27 mouse cellular contexts compared by ENCODE assay signal in genomic region chr9:72724491-72725221, GRCm38 (mm10).
DNase-seq lines count a peak whose midpoint lies in the region; ATAC-seq and TF ChIP-seq lines count a peak whose summit lies in the region.
"Had no signal": no experiment of that assay in that cellular context is flagged by ENCODE, and none has a peak within 500 bp of the region (broad histone marks: within the 10 kb centered on the region; RNA-seq: fewer than 3 reads in every experiment).

No protein-coding gene starts in this region.

- H3K36me3 ChIP-seq in embryonic facial prominence, embryonic 14.5 days (ENCODE audit: control insufficient read depth, insufficient read depth, low read length), result peaks cover 94% of the 10 kb centered on the region
- peaks cover 100% of the 10 kb centered on the region for H3K36me3 ChIP-seq in embryonic facial prominence, embryonic 10.5 days (replicated peaks)
- H3K36me3 ChIP-seq in kidney, postnatal 0 days (ENCODE audit: insufficient read depth, low read length), result peaks cover 85% of the 10 kb centered on the region

- no peaks in the 10 kb centered on the region for H3K27me3 ChIP-seq in embryonic facial prominence, embryonic 14.5 days (replicated peaks; ENCODE audit: control insufficient read depth, insufficient read depth, low read length)
- H3K27me3 ChIP-seq in embryonic facial prominence, embryonic 10.5 days (replicated peaks; ENCODE audit: low read depth, poor library complexity, severe bottlenecking), result no peaks in the 10 kb centered on the region
- H3K27me3 ChIP-seq in kidney, postnatal 0 days (ENCODE audit: insufficient read depth, low read length), result no peaks in the 10 kb centered on the region
- H3K27me3 ChIP-seq: embryonic facial prominence, embryonic 13.5 days; forebrain, embryonic 13.5 days; hindbrain, embryonic 12.5 days; limb, embryonic 12.5 days; liver, embryonic 15.5 days; midbrain, embryonic 12.5 days had no signal

- H3K4me1 ChIP-seq in embryonic facial prominence, embryonic 14.5 days (ENCODE audit: control insufficient read depth, insufficient read depth, low read length), result no peaks in the 10 kb centered on the region
- no peaks in the 10 kb centered on the region for H3K4me1 ChIP-seq in embryonic facial prominence, embryonic 10.5 days
- no peaks in the 10 kb centered on the region for H3K4me1 ChIP-seq in kidney, postnatal 0 days (replicated peaks; ENCODE audit: insufficient read depth, low read length)
- H3K4me1 ChIP-seq: embryonic facial prominence, embryonic 13.5 days; forebrain, embryonic 13.5 days; hindbrain, embryonic 12.5 days; limb, embryonic 12.5 days; liver, embryonic 15.5 days; midbrain, embryonic 12.5 days had no signal

- intact Hi-C loops in left cerebral cortex, adult 2 months (cut with DNase I), result no loop called here

- WGBS in embryonic facial prominence, embryonic 14.5 days, result 73% methylated on average over 8 of the region's 8 CpGs
- WGBS in embryonic facial prominence, embryonic 10.5 days, result 89% methylated on average over 8 of the region's 8 CpGs
- 53% methylated on average over 8 of the region's 8 CpGs for WGBS in kidney, postnatal 0 days

- H3K9ac ChIP-seq in embryonic facial prominence, embryonic 14.5 days (ENCODE audit: low read depth, low read length), result no peak overlapping the region
- H3K9ac ChIP-seq in kidney, postnatal 0 days (ENCODE audit: low read depth, low read length), result no peak overlapping the region
- H3K9ac ChIP-seq: embryonic facial prominence, embryonic 13.5 days; forebrain, embryonic 13.5 days; hindbrain, embryonic 12.5 days; limb, embryonic 12.5 days; liver, embryonic 15.5 days; lung, embryonic 14.5 days; midbrain, embryonic 12.5 days had no signal

- no peak overlapping the region for H3K4me3 ChIP-seq in embryonic facial prominence, embryonic 14.5 days (ENCODE audit: low read depth, low read length)
- no peak overlapping the region for H3K4me3 ChIP-seq in embryonic facial prominence, embryonic 10.5 days
- H3K4me3 ChIP-seq in kidney, postnatal 0 days (replicated peaks; ENCODE audit: low read depth, low read length), result no peak overlapping the region
- H3K4me3 ChIP-seq in left cerebral cortex, adult 2 months, result no peak overlapping the region
- H3K4me3 ChIP-seq: embryonic facial prominence, embryonic 13.5 days; forebrain, embryonic 13.5 days; hindbrain, embryonic 12.5 days; limb, embryonic 12.5 days; liver, embryonic 15.5 days; midbrain, embryonic 12.5 days had no signal

- ATAC-seq in embryonic facial prominence, embryonic 14.5 days (ENCODE audit: low read depth), result no peak
- ATAC-seq in kidney, postnatal 0 days (replicated peaks; ENCODE audit: low FRiP score, low read depth), result no peak
- 0 out of 2 replicates have a peak, but pooled peaks have one; percentile 6 for ATAC-seq in megakaryocyte progenitor cell, adult 5-6 weeks (replicated peaks; ENCODE audit: poor library complexity)
- ATAC-seq: forebrain, embryonic 13.5 days; hindbrain, postnatal 0 days; intestine, postnatal 0 days had no signal

- TF ChIP-seq CTCF in kidney, postnatal 0 days (IDR thresholded peaks at IDR 0.05; ENCODE audit: low read depth), result no peak
- no peak for TF ChIP-seq CTCF in left cerebral cortex, adult 2 months (IDR thresholded peaks at IDR 0.05)

- 0 out of 2 replicates have a peak overlapping the region, but pooled peaks have one; percentile 6 for H3K27ac ChIP-seq in embryonic facial prominence, embryonic 14.5 days (replicated peaks; ENCODE audit: low read depth, low read length)
- H3K27ac ChIP-seq in embryonic facial prominence, embryonic 10.5 days (replicated peaks), result no peak overlapping the region
- H3K27ac ChIP-seq in kidney, postnatal 0 days, result no peak overlapping the region
- H3K27ac ChIP-seq in left cerebral cortex, adult 2 months, result no peak overlapping the region
- H3K27ac ChIP-seq: embryonic facial prominence, embryonic 13.5 days; forebrain, embryonic 13.5 days; hindbrain, embryonic 12.5 days; hindbrain, postnatal 0 days; limb, embryonic 12.5 days; liver, embryonic 15.5 days; midbrain, embryonic 12.5 days had no signal

- H3K4me2 ChIP-seq in embryonic facial prominence, embryonic 14.5 days (ENCODE audit: low read depth, low read length), result no peak overlapping the region
- no peak overlapping the region for H3K4me2 ChIP-seq in kidney, postnatal 0 days (ENCODE audit: low read length)
- H3K4me2 ChIP-seq: embryonic facial prominence, embryonic 13.5 days; forebrain, embryonic 13.5 days; hindbrain, embryonic 12.5 days; limb, embryonic 12.5 days; liver, embryonic 15.5 days; lung, embryonic 14.5 days; midbrain, embryonic 12.5 days had no signal

- no peak for DNase-seq in embryonic facial prominence, embryonic 14.5 days (ENCODE audit: low spot score)
- DNase-seq in embryonic facial prominence, embryonic 10.5 days (ENCODE audit: low spot score), result no peak
- DNase-seq in kidney, postnatal 0 days (ENCODE audit: low spot score), result peak; percentile 69
- no peak for DNase-seq in kidney, adult 9 months
- peak; percentile 80 for DNase-seq in fat pad, adult 2 months (ENCODE audit: extremely low read depth, low read depth, low spot score)
- no peak for DNase-seq in left cerebral cortex, adult 2 months (ENCODE audit: extremely low spot score in 1 of 2, low spot score in 2 of 2)
- no peak for DNase-seq in left cerebral cortex, adult 8-10 months (ENCODE audit: low spot score in 2 of 2)
- DNase-seq: adrenal gland, postnatal 10 days; cerebellum, adult 11 months; cerebellum, adult 9-10 months; embryo, embryonic 11 days; gastrocnemius, postnatal 10 days; heart, postnatal 36 days; kidney, postnatal 4 days; lung, embryonic 14.5 days; lung, postnatal 14 days; right cerebral cortex, postnatal 4 days had no signal

- no peaks in the 10 kb centered on the region for H3K9me3 ChIP-seq in embryonic facial prominence, embryonic 14.5 days (ENCODE audit: control insufficient read depth, low read length)
- no peaks in the 10 kb centered on the region for H3K9me3 ChIP-seq in embryonic facial prominence, embryonic 10.5 days
- no peaks in the 10 kb centered on the region for H3K9me3 ChIP-seq in kidney, postnatal 0 days (replicated peaks; ENCODE audit: low read length)
- H3K9me3 ChIP-seq: embryonic facial prominence, embryonic 13.5 days; forebrain, embryonic 13.5 days; G1E; hindbrain, embryonic 12.5 days; limb, embryonic 12.5 days; liver, embryonic 15.5 days; midbrain, embryonic 12.5 days had no signal

Comparison
In these comparisons a context has a peak if more than half of its experiments do, and no peak if none do; other contexts are left out.
1. DNase-seq: peak in kidney, postnatal 0 days (single experiment) and fat pad, adult 2 months (single experiment); none in embryonic facial prominence, embryonic 14.5 days (single experiment), embryonic facial prominence, embryonic 10.5 days (single experiment), kidney, adult 9 months (single experiment), left cerebral cortex, adult 2 months (0 of 2) and left cerebral cortex, adult 8-10 months (0 of 2).